Mouse (Mus musculus): Measurements from ENCODE around the gene Pmvk. TPM values are rescaled to one million over a fixed set of nuclear protein-coding genes. Genes with fewer than 3 reads are reported as not detected.

The Pmvk gene
- total and polyA plus RNA-seq, 3 experiments, result 53.6 to 75.7 TPM; not detected in 1

GRCm38 (mm10) chr3:89455786-89456285 is 1.5 kb downstream of the Pmvk start:
- no peak for TF ChIP-seq BHLHE40 (IDR thresholded peaks at IDR 0.05; ENCODE audit: borderline replicate concordance, low read depth, low read length)
- 0 out of 2 replicates have a peak, but pooled peaks have one; percentile 28 for TF ChIP-seq ZNF384 (IDR thresholded peaks at IDR 0.05; ENCODE audit: low read depth, low read length)
- peak; percentile 78; the same call in 1 of the 2 replicates for TF ChIP-seq JUND (IDR thresholded peaks at IDR 0.05; ENCODE audit: low read depth, low read length)
- Histone ChIP-seq H3K27ac (ENCODE audit: control insufficient read depth, low read depth, low read length) (no peak overlapping the region), H3K9ac (ENCODE audit: control insufficient read depth, low read depth, low read length, poor library complexity, severe bottlenecking) (peak overlapping the region; percentile 18; the same call in 1 of the 2 replicates), H3K4me3 (ENCODE audit: control insufficient read depth in 1 of 2, insufficient read depth in 1 of 2, low read depth in 2 of 2, low read length in 2 of 2) (no peak overlapping the region), H3K27me3 (ENCODE audit: control insufficient read depth in 1 of 2, insufficient read depth in 2 of 2, low read length in 2 of 2) (no peaks in the 10 kb centered on the region), H3K4me1 (ENCODE audit: control insufficient read depth in 1 of 2, insufficient read depth in 2 of 2, low read length in 2 of 2) (peaks cover 11 to 20% of the 10 kb centered on the region in 2 experiments), H3K9me3 (replicated peaks; ENCODE audit: insufficient read depth, low read length) (no peaks in the 10 kb centered on the region), H3K36me3 (ENCODE audit: control insufficient read depth in 1 of 2, insufficient read depth in 2 of 2, low read length in 2 of 2) (peaks cover 0 to 10% of the 10 kb centered on the region in 2 experiments; a peak in 2 of 4 replicates), H3K79me2 (ENCODE audit: control insufficient read depth, insufficient read depth, low read length, poor library complexity) (peaks cover 4% of the 10 kb centered on the region; the same call in 1 of the 2 replicates)
- DNase-seq (ENCODE audit: low read depth, low spot score), result peak; percentile 64

GRCm38 (mm10) chr3:89456726-89457665 is 2.7 kb downstream of the Pmvk start:
- Histone ChIP-seq H3K9ac (ENCODE audit: control insufficient read depth, low read depth, low read length, poor library complexity, severe bottlenecking) (peak overlapping the region; percentile 30; the same call in 1 of the 2 replicates), H3K79me2 (ENCODE audit: control insufficient read depth, insufficient read depth, low read length, poor library complexity) (peaks cover 4% of the 10 kb centered on the region; the same call in 1 of the 2 replicates), H3K27ac (ENCODE audit: control insufficient read depth, low read depth, low read length) (no peak overlapping the region), H3K4me1 (ENCODE audit: control insufficient read depth in 1 of 2, insufficient read depth in 2 of 2, low read length in 2 of 2) (peaks cover 11 to 20% of the 10 kb centered on the region in 2 experiments), H3K9me3 (replicated peaks; ENCODE audit: insufficient read depth, low read length) (no peaks in the 10 kb centered on the region), H3K36me3 (ENCODE audit: control insufficient read depth in 1 of 2, insufficient read depth in 2 of 2, low read length in 2 of 2) (peaks cover 0 to 10% of the 10 kb centered on the region in 2 experiments; a peak in 2 of 4 replicates), H3K4me3 (ENCODE audit: control insufficient read depth in 1 of 2, insufficient read depth in 1 of 2, low read depth in 2 of 2, low read length in 2 of 2) (peak overlapping the region; percentile 35 to 43), H3K27me3 (ENCODE audit: control insufficient read depth in 1 of 2, insufficient read depth in 2 of 2, low read length in 2 of 2) (no peaks in the 10 kb centered on the region)
- DNase-seq (ENCODE audit: low read depth, low spot score), result peak; percentile 95
- 0 out of 2 replicates have a peak, but pooled peaks have one; percentile 49 for TF ChIP-seq CHD1 (IDR thresholded peaks at IDR 0.05; ENCODE audit: low read depth, low read length)
- TF ChIP-seq POLR2AphosphoS5 (IDR thresholded peaks at IDR 0.05; ENCODE audit: borderline replicate concordance, low read depth, low read length), result no peak
- peak; percentile 32; the same call in 1 of the 2 replicates for TF ChIP-seq TBP (IDR thresholded peaks at IDR 0.05; ENCODE audit: low read depth, low read length)
- no peak for TF ChIP-seq RCOR1 (IDR thresholded peaks at IDR 0.05; ENCODE audit: low read depth, low read length)
- no peak; the same call in 1 of the 2 replicates for TF ChIP-seq ZNF384 (IDR thresholded peaks at IDR 0.05; ENCODE audit: low read depth, low read length)
- no peak for TF ChIP-seq UBTF (IDR thresholded peaks at IDR 0.05; ENCODE audit: borderline replicate concordance, insufficient read depth, low read depth, low read length)
- TF ChIP-seq TAL1 (IDR thresholded peaks at IDR 0.05; ENCODE audit: low read length), result no peak
- TF ChIP-seq MXI1 (IDR thresholded peaks at IDR 0.05; ENCODE audit: low read depth, low read length), result peak; percentile 69
- TF ChIP-seq GATA1 (IDR thresholded peaks at IDR 0.05; ENCODE audit: low read depth, low read length), result no peak
- TF ChIP-seq NRF1 (IDR thresholded peaks at IDR 0.05; ENCODE audit: insufficient read depth, low read depth, low read length, poor library complexity, severe bottlenecking), result 0 out of 2 replicates have a peak, but pooled peaks have one; percentile 4
- TF ChIP-seq ZKSCAN1 (IDR thresholded peaks at IDR 0.05; ENCODE audit: low read depth, low read length), result no peak
- TF ChIP-seq ZMIZ1 (IDR thresholded peaks at IDR 0.05; ENCODE audit: low read depth, low read length), result no peak
- TF ChIP-seq MEF2A (IDR thresholded peaks at IDR 0.05; ENCODE audit: extremely low read depth, insufficient replicate concordance, low read depth, low read length, poor library complexity, severe bottlenecking), result no peak
- 0 out of 2 replicates have a peak, but pooled peaks have one; percentile 25 for TF ChIP-seq ELF1 (IDR thresholded peaks at IDR 0.05; ENCODE audit: low read depth, low read length)
- no peak for TF ChIP-seq JUND (IDR thresholded peaks at IDR 0.05; ENCODE audit: low read depth, low read length)
- peak; percentile 92 for TF ChIP-seq MAZ (IDR thresholded peaks at IDR 0.05; ENCODE audit: low read depth, low read length)
- peak; percentile 91 for TF ChIP-seq SMC3 (IDR thresholded peaks at IDR 0.05; ENCODE audit: low read depth, low read length)
- TF ChIP-seq USF2 (IDR thresholded peaks at IDR 0.05; ENCODE audit: borderline replicate concordance in 1 of 2, insufficient read depth in 1 of 2, low read depth in 1 of 2, low read length in 2 of 2), result no peak
- TF ChIP-seq MYC (IDR thresholded peaks at IDR 0.05; ENCODE audit: low read depth, low read length), result 0 out of 2 replicates have a peak, but pooled peaks have one; percentile 52
- no peak for TF ChIP-seq CHD2 (IDR thresholded peaks at IDR 0.05; ENCODE audit: low read length)
- TF ChIP-seq CTCF (IDR thresholded peaks at IDR 0.05 in 2 of 3, conservative IDR thresholded peaks at IDR 0.05 in 1 of 3; ENCODE audit: control insufficient read depth in 1 of 3, insufficient read depth in 1 of 3, low read depth in 2 of 3, low read length in 3 of 3, poor library complexity in 1 of 3, severe bottlenecking in 1 of 3), result peak; percentile 77 to 97 (median 96)
- no peak; the same call in 1 of the 2 replicates for TF ChIP-seq MAX (IDR thresholded peaks at IDR 0.05; ENCODE audit: low read length)
- peak; percentile 61 for TF ChIP-seq RAD21 (IDR thresholded peaks at IDR 0.05; ENCODE audit: low read depth, low read length)
- TF ChIP-seq ETS1 (IDR thresholded peaks at IDR 0.05; ENCODE audit: low read depth, low read length), result 0 out of 2 replicates have a peak, but pooled peaks have one; percentile 5
- TF ChIP-seq POLR2A (IDR thresholded peaks at IDR 0.05; ENCODE audit: control insufficient read depth in 1 of 2, insufficient read depth in 1 of 2, low read depth in 1 of 2, low read length in 2 of 2, poor library complexity in 1 of 2), result no peak

All from MEL (cell line).